Mouse (Mus musculus): ENCODE data around the gene Abca4. TPM values are rescaled to one million over a fixed set of nuclear protein-coding genes. Genes with fewer than 3 reads are reported as not detected.
A peak's percentile ranks its signal among the peaks of the same experiment; 100 is the strongest.
"Not testable (repeated sequence)": the region's sequence is repeated elsewhere in the genome, so short reads cannot be mapped to it uniquely, and the experiment has no call there.

The Abca4 gene
- polyA plus RNA-seq, 1 experiment from 2014 or later = 1.1 TPM

DNA sequence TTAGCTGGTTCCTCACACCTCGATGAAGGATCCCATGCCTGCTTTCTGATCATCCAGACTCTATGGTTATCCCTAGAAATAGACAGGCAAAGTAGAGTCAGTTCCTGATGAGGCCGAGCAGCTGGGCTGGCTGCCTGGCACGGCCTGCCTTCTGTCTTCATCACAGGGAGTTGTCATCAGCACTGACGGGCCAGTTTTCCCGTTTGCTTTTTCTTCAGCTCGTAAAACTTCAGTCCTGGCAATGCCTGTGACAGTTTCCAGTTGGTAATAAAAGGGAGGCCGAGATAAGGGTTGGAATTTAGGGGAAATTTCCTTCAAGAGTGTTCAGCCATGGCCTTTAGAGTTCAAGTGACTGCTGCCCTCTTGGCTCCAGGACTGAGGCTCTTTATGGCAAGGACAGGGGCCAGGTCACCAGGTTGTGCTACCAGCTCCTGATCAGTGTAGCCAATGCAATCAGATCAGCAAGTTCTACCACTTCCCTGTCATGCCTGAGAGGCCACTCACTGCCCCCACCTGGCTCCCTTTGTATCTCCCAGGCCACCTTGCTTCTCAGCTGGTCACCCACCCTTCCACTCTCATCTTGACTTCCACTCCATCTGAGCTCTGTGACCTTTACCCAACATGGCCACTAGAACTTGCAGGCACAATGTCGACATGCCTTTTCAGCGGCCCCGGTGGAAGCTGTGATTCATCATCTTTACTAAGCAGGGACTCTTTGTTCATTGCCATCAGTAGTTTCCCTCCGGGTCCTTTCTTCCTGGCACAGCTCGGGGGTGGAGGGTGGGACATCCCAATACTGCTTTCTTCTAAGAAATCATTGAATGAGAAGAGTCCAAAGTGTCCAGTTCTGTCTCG is 20.5 kb downstream of the Abca4 start:
- no peaks in the 10 kb centered on the region for H3K9me3 ChIP-seq
- ATAC-seq = peak; percentile 44
- no peaks in the 10 kb centered on the region for H3K36me3 ChIP-seq
- H3K4me1 ChIP-seq (replicated peaks) = no peaks in the 10 kb centered on the region
- WGBS = 52% methylated on average over 13 of the region's 13 CpGs
- no peak overlapping the region for H3K9ac ChIP-seq
- H3K27me3 ChIP-seq (replicated peaks) = no peaks in the 10 kb centered on the region
- H3K4me2 ChIP-seq (replicated peaks) = no peak overlapping the region
- no peak overlapping the region for H3K4me3 ChIP-seq (replicated peaks)
- no peak overlapping the region for H3K27ac ChIP-seq

- WGBS = 83% methylated on average over 10 of the region's 10 CpGs
- peak; percentile 63 for ATAC-seq
Measured at GRCm38 (mm10) chr3:122071769-122072168, 27.5 kb downstream of the Abca4 start.

DNA sequence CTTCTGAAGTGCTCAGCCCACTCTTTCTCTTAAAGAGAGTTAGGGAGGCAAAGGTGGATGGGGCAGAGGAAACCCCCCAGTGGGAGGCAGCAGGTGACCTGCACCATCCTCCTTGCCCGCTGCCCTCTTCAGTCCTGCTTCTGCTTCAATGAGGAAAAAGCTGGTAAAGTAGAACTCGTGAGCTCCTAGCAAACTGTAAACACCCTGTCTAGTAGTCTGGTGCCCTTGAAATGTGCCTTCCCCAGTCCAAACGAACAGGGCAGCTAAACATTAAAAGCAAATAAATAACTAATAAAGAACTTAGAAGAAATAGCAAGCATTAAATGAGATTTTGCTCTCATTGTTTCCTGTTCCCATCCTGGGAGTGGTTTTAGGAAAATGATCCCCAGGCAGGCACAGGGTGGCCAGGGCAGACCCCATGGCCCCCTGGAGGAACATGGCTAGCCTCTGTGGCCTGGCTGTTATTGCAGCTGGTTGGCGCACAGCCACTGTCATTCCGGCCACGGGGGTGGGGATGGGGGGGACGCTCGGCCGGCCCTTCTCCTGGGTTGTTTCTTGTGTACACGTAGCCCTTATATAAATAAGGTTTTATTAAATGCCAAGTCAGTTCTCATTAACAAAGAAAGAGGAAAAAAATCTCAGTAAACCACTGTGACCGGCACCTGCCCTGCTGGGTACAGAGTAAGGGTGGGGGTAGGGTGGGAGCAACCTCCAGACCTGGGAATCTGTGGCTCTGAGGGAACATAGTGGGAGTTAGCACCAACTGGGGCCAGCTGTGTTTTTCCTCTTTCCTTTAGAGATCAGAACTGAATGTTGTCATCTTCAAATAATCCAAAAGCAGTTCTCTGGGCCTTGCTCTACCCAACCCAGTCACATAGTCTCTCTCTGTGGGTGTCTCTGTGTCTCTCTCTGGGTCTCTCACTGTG is 28.7 kb downstream of the Abca4 start:
- Histone ChIP-seq H3K27ac (0 out of 2 replicates have a peak overlapping the region, but pooled peaks have one; percentile 82), H3K4me3 (replicated peaks) (no peak overlapping the region), H3K36me3 (no peaks in the 10 kb centered on the region), H3K9ac (no peak overlapping the region), H3K27me3 (replicated peaks) (no peaks in the 10 kb centered on the region), H3K4me2 (replicated peaks) (no peak overlapping the region), H3K9me3 (no peaks in the 10 kb centered on the region), H3K4me1 (replicated peaks) (peaks cover 21% of the 10 kb centered on the region)
- ATAC-seq = peak; percentile 37; the same call in 1 of the 2 replicates
- 44% methylated on average over 11 of the region's 11 CpGs for WGBS

More at GRCm38 (mm10) chr3:122071769-122072168, 27.5 kb downstream of the Abca4 start:
- no peaks in the 10 kb centered on the region for H3K36me3 ChIP-seq
- H3K27ac ChIP-seq = no peak overlapping the region
- no peaks in the 10 kb centered on the region for H3K27me3 ChIP-seq (replicated peaks)
- no peak overlapping the region for H3K4me3 ChIP-seq (replicated peaks)
- no peaks in the 10 kb centered on the region for H3K9me3 ChIP-seq
- H3K9ac ChIP-seq = no peak overlapping the region
- peaks cover 21% of the 10 kb centered on the region for H3K4me1 ChIP-seq (replicated peaks)
- no peak overlapping the region for H3K4me2 ChIP-seq (replicated peaks)

DNA sequence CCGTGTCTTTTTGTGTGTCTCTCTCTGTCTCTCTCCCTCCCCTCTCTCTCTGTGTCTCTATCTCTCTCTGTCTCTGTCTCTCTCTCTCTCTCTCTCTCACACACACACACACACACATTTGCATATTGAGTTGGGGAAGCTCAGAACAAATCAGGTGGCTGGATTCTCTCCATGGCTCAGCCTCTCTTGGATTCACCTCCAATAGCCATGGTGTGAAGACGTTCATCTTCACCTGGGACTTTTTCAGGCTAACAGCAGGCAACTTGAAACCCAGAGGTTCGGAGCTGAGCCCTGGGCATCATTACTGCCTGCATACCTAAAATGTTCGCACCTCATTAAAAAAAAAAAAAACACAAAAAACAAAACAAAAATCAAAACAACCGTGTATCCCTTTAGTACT is 29.4 kb downstream of the Abca4 start:
- Histone ChIP-seq H3K4me1 (replicated peaks) (peaks cover 27% of the 10 kb centered on the region), H3K4me3 (replicated peaks) (no peak overlapping the region), H3K9ac (no peak overlapping the region), H3K4me2 (replicated peaks) (no peak overlapping the region), H3K27me3 (replicated peaks) (no peaks in the 10 kb centered on the region), H3K36me3 (no peaks in the 10 kb centered on the region), H3K9me3 (no peaks in the 10 kb centered on the region), H3K27ac (peak overlapping the region; percentile 82; the same call in 1 of the 2 replicates)
- no peak for ATAC-seq
- WGBS = 70% methylated on average over 5 of the region's 5 CpGs

DNA sequence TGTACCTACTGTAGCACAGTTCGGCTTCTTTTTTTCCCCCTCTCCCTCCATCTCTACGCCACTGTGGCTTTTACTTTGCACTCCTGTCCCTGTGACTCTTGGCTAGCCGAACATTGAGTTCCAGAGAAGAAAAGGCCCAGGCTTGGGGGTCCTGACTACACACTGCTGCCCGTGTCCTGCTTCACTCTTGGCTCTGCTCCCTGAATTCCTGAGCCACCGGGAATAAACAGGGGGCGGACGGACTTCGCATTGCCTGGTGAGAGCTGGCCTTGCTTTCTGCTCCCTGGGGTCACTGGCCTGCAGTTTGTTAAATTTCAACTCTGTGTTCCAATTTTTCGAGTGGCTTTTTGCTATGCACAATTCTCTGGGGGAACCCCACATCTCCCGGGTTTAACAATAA is 30.1 kb downstream of the Abca4 start:
- Histone ChIP-seq H3K27ac (peak overlapping the region; percentile 82), H3K4me2 (replicated peaks) (peak overlapping the region; percentile 1; the same call in 1 of the 2 replicates), H3K9ac (no peak overlapping the region), H3K36me3 (no peaks in the 10 kb centered on the region), H3K27me3 (replicated peaks) (no peaks in the 10 kb centered on the region), H3K4me1 (replicated peaks) (peaks cover 27% of the 10 kb centered on the region), H3K4me3 (replicated peaks) (no peak overlapping the region), H3K9me3 (no peaks in the 10 kb centered on the region)
- 18% methylated on average over 10 of the region's 10 CpGs for WGBS
- ATAC-seq = 0 out of 2 replicates have a peak, but pooled peaks have one; percentile 14

- Histone ChIP-seq H3K4me2 (replicated peaks) (no peak overlapping the region), H3K9ac (no peak overlapping the region), H3K27me3 (replicated peaks) (no peaks in the 10 kb centered on the region), H3K27ac (no peak overlapping the region), H3K4me3 (replicated peaks) (no peak overlapping the region), H3K36me3 (no peaks in the 10 kb centered on the region), H3K9me3 (no peaks in the 10 kb centered on the region), H3K4me1 (replicated peaks) (peaks cover 19% of the 10 kb centered on the region; the same call in 1 of the 2 replicates)
- WGBS = 30% methylated on average over 6 of the region's 6 CpGs
- peak; percentile 44; the same call in 1 of the 2 replicates for ATAC-seq
Measured at GRCm38 (mm10) chr3:122078141-122078540, 33.9 kb downstream of the Abca4 start.

GRCm38 (mm10) chr3:122079172-122079571 is 34.9 kb downstream of the Abca4 start:
- H3K4me1 ChIP-seq (replicated peaks) = peaks cover 12% of the 10 kb centered on the region; the same call in 1 of the 2 replicates
- no peaks in the 10 kb centered on the region for H3K36me3 ChIP-seq
- no peak overlapping the region for H3K9ac ChIP-seq
- H3K4me2 ChIP-seq (replicated peaks) = no peak overlapping the region
- H3K9me3 ChIP-seq = no peaks in the 10 kb centered on the region
- no peaks in the 10 kb centered on the region for H3K27me3 ChIP-seq (replicated peaks)
- WGBS = 74% methylated on average over 6 of the region's 6 CpGs
- ATAC-seq = no peak
- H3K27ac ChIP-seq = no peak overlapping the region
- no peak overlapping the region for H3K4me3 ChIP-seq (replicated peaks)

DNA sequence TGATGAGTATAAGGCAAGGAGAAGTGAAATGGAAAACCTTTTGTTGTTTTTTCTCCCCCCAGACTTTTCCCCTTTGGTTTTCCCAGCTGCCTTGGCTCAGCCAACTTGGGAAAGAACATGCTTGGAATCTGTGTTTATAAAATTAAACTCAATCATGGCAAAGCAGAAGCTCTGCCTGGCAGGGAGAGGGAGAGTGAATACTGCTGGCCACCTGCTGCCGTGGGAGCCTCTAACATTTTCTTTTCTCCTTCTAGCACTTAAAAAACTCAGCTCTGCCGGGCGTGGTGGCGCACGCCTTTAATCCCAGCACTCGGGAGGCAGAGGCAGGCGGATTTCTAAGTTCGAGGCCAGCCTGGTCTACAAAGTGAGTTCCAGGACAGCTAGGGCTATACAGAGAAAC is 37.4 kb downstream of the Abca4 start:
- not testable (repeated sequence) for ATAC-seq; H3K27me3 ChIP-seq (replicated peaks); H3K4me3 ChIP-seq (replicated peaks); H3K4me1 ChIP-seq (replicated peaks); H3K36me3 ChIP-seq; H3K9ac ChIP-seq; H3K4me2 ChIP-seq (replicated peaks); H3K27ac ChIP-seq; H3K9me3 ChIP-seq
- 80% methylated on average over 8 of the region's 8 CpGs for WGBS

- Histone ChIP-seq H3K9me3 (no peaks in the 10 kb centered on the region), H3K36me3 (no peaks in the 10 kb centered on the region), H3K27me3 (replicated peaks) (no peaks in the 10 kb centered on the region), H3K4me2 (replicated peaks) (no peak overlapping the region), H3K9ac (no peak overlapping the region), H3K27ac (no peak overlapping the region), H3K4me3 (replicated peaks) (no peak overlapping the region), H3K4me1 (replicated peaks) (peaks cover 6% of the 10 kb centered on the region; the same call in 1 of the 2 replicates)
- WGBS = 66% methylated on average over 7 of the region's 7 CpGs
- no peak for ATAC-seq
Measured at GRCm38 (mm10) chr3:122082338-122082737, 38.1 kb downstream of the Abca4 start.

DNA sequence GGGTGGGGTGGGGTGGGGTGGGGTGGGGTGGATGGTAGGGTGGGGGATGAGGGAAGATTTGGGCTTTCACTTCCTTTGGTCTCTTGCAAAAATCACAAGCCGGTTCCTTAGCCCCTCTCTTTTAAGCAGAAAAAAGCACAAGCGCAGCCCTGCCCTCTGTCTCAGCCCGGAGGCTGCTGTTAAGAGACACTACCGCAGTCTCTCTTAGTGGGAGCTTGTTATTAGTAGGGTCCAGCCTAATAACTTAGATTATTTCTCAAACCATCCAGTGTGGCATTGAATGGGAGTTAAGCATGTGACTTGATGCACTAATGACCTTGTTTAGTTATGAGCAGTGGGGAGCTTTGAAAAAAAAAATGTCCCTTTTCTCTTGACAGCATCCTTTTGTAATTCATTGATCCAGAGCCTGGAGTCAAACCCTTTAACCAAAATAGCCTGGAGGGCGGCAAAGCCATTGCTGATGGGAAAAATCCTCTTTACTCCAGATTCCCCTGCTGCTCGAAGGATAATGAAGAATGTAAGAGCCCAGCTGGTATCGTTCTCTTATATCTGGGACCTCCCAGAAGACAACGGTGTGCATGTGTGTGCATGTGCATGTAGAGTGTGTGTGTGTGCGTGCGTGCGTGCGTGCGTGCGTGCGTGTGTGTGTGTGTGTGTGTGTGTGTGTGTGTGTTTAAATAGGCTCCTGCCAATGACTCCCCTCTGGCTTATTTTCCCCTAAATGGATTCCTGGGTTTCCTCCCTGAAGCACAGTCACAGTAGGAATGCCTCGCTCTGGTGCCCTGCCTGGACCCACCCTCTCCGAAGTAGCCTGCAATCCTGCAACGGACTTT is 41.1 kb downstream of the Abca4 start:
- no peak for ATAC-seq
- H3K27ac ChIP-seq = no peak overlapping the region

GRCm38 (mm10) chr3:122088054-122088681 is 43.9 kb downstream of the Abca4 start:
- peaks cover 12% of the 10 kb centered on the region; the same call in 1 of the 2 replicates for H3K4me1 ChIP-seq (replicated peaks)
- no peaks in the 10 kb centered on the region for H3K9me3 ChIP-seq
- ATAC-seq = peak; percentile 84
- H3K27ac ChIP-seq = peak overlapping the region; percentile 62
- no peaks in the 10 kb centered on the region for H3K27me3 ChIP-seq (replicated peaks)
- WGBS = 50% methylated on average over 11 of the region's 11 CpGs
- no peaks in the 10 kb centered on the region for H3K36me3 ChIP-seq
- no peak overlapping the region for H3K9ac ChIP-seq
- no peak overlapping the region for H3K4me2 ChIP-seq (replicated peaks)
- H3K4me3 ChIP-seq (replicated peaks) = no peak overlapping the region

More for the DNA sequence above, 41.1 kb downstream of the Abca4 start:
- H3K4me1 ChIP-seq (replicated peaks) = peaks cover 12% of the 10 kb centered on the region; the same call in 1 of the 2 replicates
- no peak overlapping the region for H3K9ac ChIP-seq
- no peaks in the 10 kb centered on the region for H3K27me3 ChIP-seq (replicated peaks)
- H3K9me3 ChIP-seq = no peaks in the 10 kb centered on the region
- H3K36me3 ChIP-seq = no peaks in the 10 kb centered on the region
- 70% methylated on average over 18 of the region's 18 CpGs for whole genome bisulfite sequencing
- H3K4me2 ChIP-seq (replicated peaks) = no peak overlapping the region
- no peak overlapping the region for H3K4me3 ChIP-seq (replicated peaks)
